Mouse (Mus musculus) heart, embryonic 16.5 days (tissue): Measurements from ENCODE around the gene Il9. TPM values are rescaled to one million over a fixed set of nuclear protein-coding genes. Genes with fewer than 3 reads are reported as not detected.

Source experiments
- ATAC-seq: fragments of 200-750 bp; cut with Nextera tagmentation; replicated peaks from 2 replicates; pipeline ENCODE4 v1.8.0; 2017; ENCODE audit warnings: moderate number of reproducible peaks; ENCODE audit not compliant: insufficient read depth, low FRiP score; ENCODE audit errors: extremely low read depth
- H3K27ac ChIP-seq: fragments of 300-500 bp; sonication (generic); 2 replicates; pipeline ENCODE4 v1.5.1; 2014; ENCODE audit warnings: mild to moderate bottlenecking, low read length, control low read depth, moderate library complexity
- H3K27me3 ChIP-seq: fragments of 300-500 bp; sonication (generic); 2 replicates; pipeline ENCODE4 v1.6.1; 2014; ENCODE audit warnings: low read length, mixed read lengths; ENCODE audit not compliant: control insufficient read depth, insufficient read depth
- H3K36me3 ChIP-seq: fragments of 300-500 bp; sonication (generic); 2 replicates; pipeline ENCODE4 v1.6.1; 2014; ENCODE audit not compliant: control insufficient read depth, insufficient read depth
- H3K4me1 ChIP-seq: fragments of 300-500 bp; sonication (generic); 2 replicates; pipeline ENCODE4 v1.6.1; 2014; ENCODE audit warnings: low read length, mixed read lengths; ENCODE audit not compliant: control insufficient read depth, insufficient read depth
- H3K4me2 ChIP-seq: fragments of 300-500 bp; sonication (generic); 2 replicates; pipeline ENCODE4 v1.6.1; 2014; ENCODE audit warnings: low read depth, mild to moderate bottlenecking, control low read depth, low read length
- H3K4me3 ChIP-seq: fragments of 300-500 bp; sonication (generic); 2 replicates; pipeline ENCODE4 v1.5.1; 2014; ENCODE audit warnings: mild to moderate bottlenecking, control low read depth, low read length
- H3K9ac ChIP-seq: fragments of 300-500 bp; sonication (generic); 2 replicates; pipeline ENCODE4 v1.6.1; 2014; ENCODE audit warnings: low read length, control low read depth
- H3K9me3 ChIP-seq: fragments of 300-500 bp; sonication (generic); replicated peaks from 2 replicates; pipeline ENCODE4 v1.6.1; 2016; ENCODE audit warnings: low read length; ENCODE audit not compliant: control insufficient read depth
- WGBS: fragments of 180-500 bp; shearing (Covaris S2); extraction: QIAGEN DNeasy Blood & Tissue Kit; methylation state at CpG from one replicate; pipeline ENCODE4 v1.1.7; 2014; 5-methylcytosine and 5-hydroxymethylcytosine counted together
- polyA plus RNA-seq: library from polyadenylated mRNA; unstranded; fragments of >200 nt; fragmentation: Nextera tagmentation; extraction: Ambion mirVana; gene quantifications from 2 replicates; pipeline ENCODE4 v1.2.1, GENCODE M21; 2015

Il9 gene
- polyA plus RNA-seq, 1 experiment from 2014 or later, result not detected

GRCm38 (mm10) chr13:56463750-56464149 is 18.3 kb downstream of the Il9 start:
- 71% methylated on average over 6 of the region's 6 CpGs for WGBS
- H3K36me3 ChIP-seq, result no peaks in the 10 kb centered on the region
- H3K4me3 ChIP-seq, result no peak overlapping the region
- no peak overlapping the region for H3K27ac ChIP-seq
- H3K4me2 ChIP-seq, result no peak overlapping the region
- no peak for ATAC-seq
- H3K9me3 ChIP-seq, result no peaks in the 10 kb centered on the region
- H3K4me1 ChIP-seq, result no peaks in the 10 kb centered on the region
- H3K9ac ChIP-seq, result no peak overlapping the region
- 0 out of 2 replicates have a peak, but pooled peaks cover 2% of the 10 kb centered on the region for H3K27me3 ChIP-seq

GRCm38 (mm10) chr13:56463261-56463660 is 18.8 kb downstream of the Il9 start:
- no peak overlapping the region for H3K27ac ChIP-seq
- H3K4me2 ChIP-seq, result no peak overlapping the region
- H3K9ac ChIP-seq, result no peak overlapping the region
- 0 out of 2 replicates have a peak, but pooled peaks cover 2% of the 10 kb centered on the region for H3K27me3 ChIP-seq
- no peaks in the 10 kb centered on the region for H3K9me3 ChIP-seq
- no peaks in the 10 kb centered on the region for H3K4me1 ChIP-seq
- H3K4me3 ChIP-seq, result no peak overlapping the region
- no peak for ATAC-seq
- no peaks in the 10 kb centered on the region for H3K36me3 ChIP-seq
- WGBS, result 82% methylated on average over 7 of the region's 7 CpGs

GRCm38 (mm10) chr13:56462791-56463190 is 19.3 kb downstream of the Il9 start:
- 89% methylated on average over 4 of the region's 4 CpGs for WGBS
- Histone ChIP-seq H3K27ac (no peak overlapping the region), H3K36me3 (no peaks in the 10 kb centered on the region), H3K9me3 (no peaks in the 10 kb centered on the region), H3K4me2 (no peak overlapping the region), H3K4me3 (no peak overlapping the region), H3K9ac (no peak overlapping the region), H3K4me1 (no peaks in the 10 kb centered on the region), H3K27me3 (0 out of 2 replicates have a peak, but pooled peaks cover 6% of the 10 kb centered on the region)
- no peak for ATAC-seq

GRCm38 (mm10) chr13:56461460-56461859 is 20.6 kb downstream of the Il9 start:
- no peak overlapping the region for H3K4me2 ChIP-seq
- 0 out of 2 replicates have a peak, but pooled peaks cover 6% of the 10 kb centered on the region for H3K27me3 ChIP-seq
- H3K4me1 ChIP-seq, result no peaks in the 10 kb centered on the region
- H3K36me3 ChIP-seq, result no peaks in the 10 kb centered on the region
- H3K9me3 ChIP-seq, result no peaks in the 10 kb centered on the region
- 64% methylated on average over 4 of the region's 4 CpGs for WGBS
- no peak overlapping the region for H3K4me3 ChIP-seq
- no peak overlapping the region for H3K9ac ChIP-seq
- no peak for ATAC-seq
- no peak overlapping the region for H3K27ac ChIP-seq

- no peaks in the 10 kb centered on the region for H3K36me3 ChIP-seq
- no peak overlapping the region for H3K27ac ChIP-seq
- H3K4me2 ChIP-seq, result no peak overlapping the region
- ATAC-seq, result no peak
- WGBS, result 65% methylated on average over 9 of the region's 9 CpGs
- H3K27me3 ChIP-seq, result 0 out of 2 replicates have a peak, but pooled peaks cover 6% of the 10 kb centered on the region
- H3K4me3 ChIP-seq, result no peak overlapping the region
- no peak overlapping the region for H3K9ac ChIP-seq
- H3K4me1 ChIP-seq, result no peaks in the 10 kb centered on the region
- H3K9me3 ChIP-seq, result no peaks in the 10 kb centered on the region
Observed at GRCm38 (mm10) chr13:56458001-56458400, 24.0 kb downstream of the Il9 start.

GRCm38 (mm10) chr13:56450035-56450434 is 32.0 kb downstream of the Il9 start:
- peaks cover 3% of the 10 kb centered on the region; the same call in 1 of the 2 replicates for H3K27me3 ChIP-seq
- H3K9ac ChIP-seq, result no peak overlapping the region
- no peak overlapping the region for H3K27ac ChIP-seq
- H3K4me2 ChIP-seq, result no peak overlapping the region
- no peaks in the 10 kb centered on the region for H3K4me1 ChIP-seq
- ATAC-seq, result no peak
- 79% methylated on average over 8 of the region's 8 CpGs for WGBS
- H3K9me3 ChIP-seq, result no peaks in the 10 kb centered on the region
- H3K36me3 ChIP-seq, result no peaks in the 10 kb centered on the region
- H3K4me3 ChIP-seq, result no peak overlapping the region

- Histone ChIP-seq H3K4me2 (no peak overlapping the region), H3K27ac (no peak overlapping the region), H3K4me3 (no peak overlapping the region), H3K9me3 (no peaks in the 10 kb centered on the region), H3K36me3 (no peaks in the 10 kb centered on the region), H3K27me3 (peaks cover 3% of the 10 kb centered on the region; the same call in 1 of the 2 replicates), H3K9ac (no peak overlapping the region), H3K4me1 (no peaks in the 10 kb centered on the region)
- ATAC-seq, result no peak
- WGBS, result 64% methylated on average over 10 of the region's 10 CpGs
Observed at GRCm38 (mm10) chr13:56449239-56450030, 32.6 kb downstream of the Il9 start.

GRCm38 (mm10) chr13:56444996-56445395 is 37.0 kb downstream of the Il9 start:
- WGBS, result 78% methylated on average over 6 of the region's 6 CpGs
- H3K9me3 ChIP-seq, result no peaks in the 10 kb centered on the region

GRCm38 (mm10) chr13:56444112-56444511 is 37.9 kb downstream of the Il9 start:
- no peak overlapping the region for H3K4me3 ChIP-seq
- H3K27ac ChIP-seq, result no peak overlapping the region
- no peak for ATAC-seq
- H3K4me2 ChIP-seq, result no peak overlapping the region
- H3K27me3 ChIP-seq, result peaks cover 21% of the 10 kb centered on the region
- no peaks in the 10 kb centered on the region for H3K4me1 ChIP-seq
- H3K36me3 ChIP-seq, result no peaks in the 10 kb centered on the region
- WGBS, result 82% methylated on average over 3 of the region's 3 CpGs
- H3K9me3 ChIP-seq, result no peaks in the 10 kb centered on the region
- no peak overlapping the region for H3K9ac ChIP-seq

More at GRCm38 (mm10) chr13:56444996-56445395, 37.0 kb downstream of the Il9 start:
- ATAC-seq, result no peak
- H3K36me3 ChIP-seq, result no peaks in the 10 kb centered on the region
- H3K4me2 ChIP-seq, result no peak overlapping the region
- no peak overlapping the region for H3K27ac ChIP-seq
- no peaks in the 10 kb centered on the region for H3K4me1 ChIP-seq
- no peak overlapping the region for H3K4me3 ChIP-seq
- no peak overlapping the region for H3K9ac ChIP-seq
- peaks cover 12% of the 10 kb centered on the region for H3K27me3 ChIP-seq
